Mouse (Mus musculus) hindbrain, embryonic 11.5 days (tissue): ENCODE data around the gene Brsk2. TPM values are rescaled to one million over a fixed set of nuclear protein-coding genes. Genes with fewer than 3 reads are reported as not detected.

Experiments
- ATAC-seq: fragments of 200-750 bp; cut with Nextera tagmentation; 2 replicates; pipeline ENCODE4 v1.8.0; 2017; ENCODE audit warnings: mild to moderate bottlenecking, moderate TSS enrichment, moderate library complexity; ENCODE audit not compliant: low FRiP score
- DNase-seq: peaks from one replicate; pipeline ENCODE4 v3.0.0-alpha.2; 2015; ENCODE audit warnings: low spot score
- H3K27ac ChIP-seq: fragments of 300-500 bp; sonication (generic); 2 replicates; pipeline ENCODE4 v1.5.1; 2014; ENCODE audit warnings: mild to moderate bottlenecking, low read depth, low read length
- H3K27me3 ChIP-seq: fragments of 300-500 bp; sonication (generic); 2 replicates; pipeline ENCODE4 v1.6.1; 2014; ENCODE audit warnings: mild to moderate bottlenecking, low read length, moderate library complexity, mixed read lengths; ENCODE audit not compliant: control insufficient read depth, insufficient read depth
- H3K36me3 ChIP-seq: fragments of 300-500 bp; sonication (generic); 2 replicates; pipeline ENCODE4 v1.6.1; 2014; ENCODE audit warnings: mild to moderate bottlenecking, low read length, moderate library complexity, mixed read lengths; ENCODE audit not compliant: control insufficient read depth, insufficient read depth
- H3K4me1 ChIP-seq: fragments of 300-500 bp; sonication (generic); replicated peaks from 2 replicates; pipeline ENCODE4 v1.6.1; 2014; ENCODE audit warnings: low read length, mixed read lengths; ENCODE audit not compliant: control insufficient read depth, insufficient read depth
- H3K4me2 ChIP-seq: fragments of 300-500 bp; sonication (generic); replicated peaks from 2 replicates; pipeline ENCODE4 v1.6.1; 2014; ENCODE audit warnings: mild to moderate bottlenecking, low read depth, low read length
- H3K4me3 ChIP-seq: fragments of 300-500 bp; sonication (generic); 2 replicates; pipeline ENCODE4 v1.5.1; 2014; ENCODE audit warnings: low read depth, low read length
- H3K9ac ChIP-seq: fragments of 300-500 bp; sonication (generic); 2 replicates; pipeline ENCODE4 v1.6.1; 2014; ENCODE audit warnings: low read depth, low read length
- H3K9me3 ChIP-seq: fragments of 300-500 bp; sonication (generic); 2 replicates; pipeline ENCODE4 v1.6.1; 2016; ENCODE audit warnings: low read length; ENCODE audit not compliant: control insufficient read depth
- WGBS: fragments of 180-500 bp; shearing (Covaris S2); extraction: QIAGEN DNeasy Blood & Tissue Kit; methylation state at CpG from one replicate; pipeline ENCODE4 v1.1.7; 2014; 5-methylcytosine and 5-hydroxymethylcytosine counted together
- polyA plus RNA-seq: library from polyadenylated mRNA; unstranded; fragments of >200 nt; fragmentation: Nextera tagmentation; extraction: Ambion mirVana; gene quantifications from 2 replicates; pipeline ENCODE4 v1.2.1, GENCODE M21; 2014

Brsk2 gene
- polyA plus RNA-seq, 1 experiment from 2014 or later, result 15.6 TPM

DNA sequence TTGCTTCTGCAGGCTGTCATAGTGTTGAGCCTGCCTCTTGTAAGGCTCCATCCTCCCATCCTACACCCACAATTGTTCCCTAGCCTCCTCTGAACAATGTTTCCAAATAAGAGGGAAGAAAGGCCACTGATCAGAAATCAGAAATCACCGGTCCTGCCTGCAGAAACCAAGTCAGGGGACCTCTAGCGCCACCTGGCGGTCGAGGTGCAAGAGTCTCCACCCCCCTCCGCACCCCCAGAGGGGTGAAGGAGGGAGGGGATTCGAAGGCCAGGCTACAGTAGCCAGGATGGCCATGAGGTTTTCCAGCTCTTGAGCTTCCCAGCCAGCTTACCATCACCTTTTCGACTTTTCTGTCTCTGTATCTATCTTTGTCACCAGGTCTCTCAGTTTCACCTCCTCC lies 24.6 kb upstream of the Brsk2 start:
- no peak overlapping the region for H3K4me3 ChIP-seq
- H3K27me3 ChIP-seq, result no peaks in the 10 kb centered on the region
- H3K36me3 ChIP-seq, result no peaks in the 10 kb centered on the region
- H3K27ac ChIP-seq, result no peak overlapping the region
- H3K4me1 ChIP-seq, result no peaks in the 10 kb centered on the region
- H3K9ac ChIP-seq, result no peak overlapping the region
- no peaks in the 10 kb centered on the region for H3K9me3 ChIP-seq
- WGBS, result 11% methylated on average over 7 of the region's 7 CpGs
- peak; percentile 92 for DNase-seq
- ATAC-seq, result peak; percentile 59; the same call in 1 of the 2 replicates
- no peak overlapping the region for H3K4me2 ChIP-seq

DNA sequence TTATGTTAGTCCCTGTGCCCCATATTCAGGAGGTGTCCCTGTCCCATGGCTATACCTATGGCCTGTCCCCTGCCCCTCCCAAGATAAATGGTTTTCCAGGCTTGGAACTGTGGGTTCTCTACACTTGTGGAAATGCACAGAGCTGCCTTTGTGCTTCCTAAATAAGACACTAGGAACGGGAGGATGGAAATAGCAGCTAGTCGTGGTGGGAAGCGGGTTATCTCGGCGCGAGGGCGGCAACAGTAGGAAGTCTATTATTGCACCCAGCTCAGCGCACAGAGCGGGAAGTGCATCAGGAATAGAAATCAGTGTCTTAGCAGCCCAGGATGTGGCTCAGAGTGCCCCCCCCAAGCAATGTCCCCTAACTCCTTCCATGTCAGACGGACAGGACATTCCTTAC lies 20.9 kb upstream of the Brsk2 start:
- no peak overlapping the region for H3K9ac ChIP-seq
- H3K4me3 ChIP-seq, result no peak overlapping the region
- H3K27ac ChIP-seq, result no peak overlapping the region
- H3K36me3 ChIP-seq, result no peaks in the 10 kb centered on the region
- no peak for DNase-seq
- no peaks in the 10 kb centered on the region for H3K9me3 ChIP-seq
- WGBS, result 85% methylated on average over 10 of the region's 10 CpGs
- H3K4me2 ChIP-seq, result no peak overlapping the region
- H3K27me3 ChIP-seq, result no peaks in the 10 kb centered on the region
- H3K4me1 ChIP-seq, result no peaks in the 10 kb centered on the region
- no peak for ATAC-seq

DNA sequence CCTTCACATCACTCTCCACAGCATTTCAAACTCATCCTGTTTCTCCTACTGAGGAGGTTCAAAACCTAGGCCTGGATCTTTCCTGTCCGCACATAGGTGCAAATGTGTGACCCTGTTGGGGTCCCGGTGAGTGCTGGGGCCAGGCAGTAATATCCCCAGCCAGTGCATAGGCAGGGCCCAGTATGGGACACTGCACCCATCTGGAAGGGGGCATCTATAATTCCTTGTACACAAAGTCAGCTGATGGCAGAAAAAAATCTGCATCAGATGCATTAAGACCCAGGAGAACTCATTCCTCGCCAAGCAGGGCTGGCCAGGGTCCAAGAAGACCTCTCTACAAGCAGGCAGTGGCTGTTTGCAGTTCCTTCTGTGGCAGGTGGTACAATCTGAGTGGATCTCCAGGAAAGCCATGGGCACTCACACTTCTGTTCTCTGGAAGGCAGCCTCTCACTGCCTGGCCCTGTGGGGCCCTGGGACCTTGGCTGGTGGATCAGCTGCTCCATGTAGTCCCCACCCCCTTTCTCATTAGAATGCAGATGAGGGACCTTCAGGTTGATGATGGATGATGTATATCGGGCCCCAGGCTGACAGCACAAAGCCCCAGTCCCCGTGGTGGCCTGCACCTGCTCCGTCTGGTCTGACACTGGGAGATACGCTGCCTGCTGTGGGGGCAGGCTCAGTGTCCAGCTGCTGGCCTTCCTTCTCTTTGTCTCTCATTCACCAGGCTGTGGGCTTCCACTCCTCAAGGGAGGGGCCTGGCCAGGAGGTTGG lies 15.2 kb upstream of the Brsk2 start:
- WGBS, result 52% methylated on average over 7 of the region's 7 CpGs
- no peaks in the 10 kb centered on the region for H3K9me3 ChIP-seq
- H3K27ac ChIP-seq, result peak overlapping the region; percentile 91
- H3K4me1 ChIP-seq, result peaks cover 2% of the 10 kb centered on the region; the same call in 1 of the 2 replicates
- H3K4me2 ChIP-seq, result no peak overlapping the region
- 0 out of 2 replicates have a peak overlapping the region, but pooled peaks have one; percentile 2 for H3K9ac ChIP-seq
- ATAC-seq, result peak; percentile 97
- H3K27me3 ChIP-seq, result no peaks in the 10 kb centered on the region
- H3K4me3 ChIP-seq, result no peak overlapping the region
- peak; percentile 76 for DNase-seq
- no peaks in the 10 kb centered on the region for H3K36me3 ChIP-seq

DNA sequence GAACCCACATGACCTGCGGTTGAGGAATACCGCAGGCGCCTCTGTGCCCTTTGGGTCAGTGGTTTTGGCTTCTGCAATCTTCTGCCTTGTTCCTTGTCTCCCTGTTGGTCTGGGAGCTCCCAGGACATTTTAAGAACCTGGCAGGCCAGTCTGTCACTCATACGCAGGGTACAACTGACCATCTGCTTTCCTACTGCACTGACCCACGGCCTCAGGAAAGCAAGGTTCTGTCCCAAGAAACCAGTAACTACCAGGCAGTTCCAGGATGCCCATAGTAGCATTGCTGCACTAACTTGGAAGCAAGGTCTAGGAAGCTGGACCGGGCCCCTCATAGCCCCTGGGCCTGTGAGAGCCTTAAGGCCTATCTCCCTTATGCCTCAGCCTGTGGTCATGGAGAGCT lies 14.6 kb upstream of the Brsk2 start:
- Histone ChIP-seq H3K9me3 (no peaks in the 10 kb centered on the region), H3K27me3 (no peaks in the 10 kb centered on the region), H3K9ac (no peak overlapping the region), H3K4me1 (peaks cover 2% of the 10 kb centered on the region; the same call in 1 of the 2 replicates), H3K36me3 (no peaks in the 10 kb centered on the region), H3K4me3 (no peak overlapping the region), H3K27ac (peak overlapping the region; percentile 91), H3K4me2 (no peak overlapping the region)
- WGBS, result 75% methylated on average over 6 of the region's 6 CpGs
- ATAC-seq, result peak; percentile 11
- peak; percentile 36 for DNase-seq

DNA sequence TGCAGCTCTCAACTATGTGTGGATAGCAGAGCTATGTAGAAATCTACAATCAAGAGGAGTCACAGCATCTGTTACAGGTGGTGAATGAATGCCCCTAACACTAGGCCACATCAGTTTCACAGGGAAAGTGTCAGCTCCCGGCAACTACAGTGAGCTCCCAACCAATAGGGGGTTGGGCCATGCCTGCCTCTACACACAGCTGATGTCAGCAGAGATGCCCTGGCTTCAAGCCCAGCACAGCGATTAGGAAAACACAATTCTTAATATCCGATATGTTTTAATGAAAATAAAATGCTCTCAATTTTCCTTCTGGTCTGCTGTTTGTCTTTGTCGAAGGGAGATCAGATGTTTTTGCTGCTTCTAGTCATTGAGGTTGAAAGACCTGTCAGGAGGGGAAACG lies 6.1 kb upstream of the Brsk2 start:
- ATAC-seq, result no peak
- Histone ChIP-seq H3K4me3 (no peak overlapping the region), H3K4me1 (peaks cover 3% of the 10 kb centered on the region; the same call in 1 of the 2 replicates), H3K9ac (no peak overlapping the region), H3K4me2 (no peak overlapping the region), H3K36me3 (no peaks in the 10 kb centered on the region), H3K9me3 (no peaks in the 10 kb centered on the region), H3K27ac (no peak overlapping the region), H3K27me3 (no peaks in the 10 kb centered on the region; the same call in 1 of the 2 replicates)
- WGBS, result 80% methylated on average over 5 of the region's 5 CpGs
- DNase-seq, result no peak

DNA sequence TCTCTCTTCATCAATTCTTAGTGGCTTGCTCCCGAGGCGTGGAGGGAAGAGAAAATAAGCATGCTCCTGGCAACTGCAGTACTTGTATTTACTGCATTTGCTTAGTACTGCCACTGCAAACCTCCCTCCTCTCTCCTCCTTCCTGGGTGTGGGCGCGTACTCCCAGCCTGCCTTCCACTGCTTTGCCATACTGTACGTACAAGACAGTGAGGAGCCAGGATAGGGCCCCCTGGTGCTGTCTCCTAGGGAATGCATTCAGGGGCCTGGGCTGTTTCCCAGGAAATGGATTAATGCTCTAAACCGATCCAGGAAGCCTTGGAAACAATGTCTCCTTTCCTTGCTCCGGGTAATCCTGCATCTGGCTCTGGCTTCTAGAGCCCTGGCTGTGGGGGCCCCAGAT lies 3.6 kb upstream of the Brsk2 start:
- Histone ChIP-seq H3K27ac (0 out of 2 replicates have a peak overlapping the region, but pooled peaks have one; percentile 37), H3K4me1 (peaks cover 3% of the 10 kb centered on the region), H3K9ac (no peak overlapping the region), H3K36me3 (no peaks in the 10 kb centered on the region), H3K27me3 (no peaks in the 10 kb centered on the region; the same call in 1 of the 2 replicates), H3K9me3 (no peaks in the 10 kb centered on the region), H3K4me2 (no peak overlapping the region), H3K4me3 (no peak overlapping the region)
- WGBS, result 34% methylated on average over 7 of the region's 7 CpGs
- DNase-seq, result peak; percentile 50
- no peak for ATAC-seq

DNA sequence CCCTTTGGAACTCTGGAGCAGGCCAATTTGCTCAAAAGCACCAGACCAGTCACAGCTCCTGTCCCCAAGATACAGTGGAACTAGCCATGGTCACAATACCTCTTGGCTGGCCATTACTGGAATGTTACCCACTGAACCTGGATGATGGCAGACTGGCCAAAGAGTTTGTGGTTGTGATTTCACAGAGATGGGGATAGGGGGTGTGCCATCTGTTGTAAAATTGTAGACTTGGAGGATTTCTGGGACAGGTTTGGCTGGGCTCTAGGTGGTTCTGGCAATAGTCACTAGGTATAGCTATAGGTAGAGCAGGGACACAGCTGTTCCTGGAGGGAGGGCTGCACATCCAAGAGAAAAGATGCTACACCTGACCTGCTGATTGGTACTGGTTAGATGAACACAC lies 2.0 kb upstream of the Brsk2 start:
- Histone ChIP-seq H3K4me1 (peaks cover 7% of the 10 kb centered on the region), H3K36me3 (no peaks in the 10 kb centered on the region), H3K27ac (no peak overlapping the region), H3K4me3 (no peak overlapping the region), H3K4me2 (no peak overlapping the region), H3K9me3 (no peaks in the 10 kb centered on the region), H3K27me3 (no peaks in the 10 kb centered on the region; the same call in 1 of the 2 replicates), H3K9ac (no peak overlapping the region)
- no peak for DNase-seq
- ATAC-seq, result no peak

DNA sequence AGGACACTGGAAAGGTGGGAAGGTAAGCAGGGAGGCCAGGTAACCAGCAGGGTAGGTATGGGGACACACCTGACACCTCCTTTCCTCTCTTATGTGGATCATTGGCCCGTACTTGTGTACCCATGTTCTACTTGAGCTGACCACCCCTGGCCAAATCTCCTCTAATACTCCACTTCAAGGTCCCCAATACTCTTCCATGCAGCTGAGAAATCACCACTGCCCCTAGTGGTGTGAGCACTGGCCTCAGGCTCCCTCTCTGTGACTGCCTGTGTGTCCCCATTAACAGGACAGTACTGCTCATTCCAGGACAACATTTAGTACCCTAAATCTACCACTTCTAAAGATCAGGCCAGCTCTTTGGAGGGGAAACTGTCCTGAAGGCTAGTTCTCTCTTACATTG lies 1.5 kb upstream of the Brsk2 start:
- no peak overlapping the region for H3K9ac ChIP-seq
- no peaks in the 10 kb centered on the region for H3K36me3 ChIP-seq
- WGBS, result 62% methylated on average over 1 of the region's 1 CpGs
- H3K27me3 ChIP-seq, result no peaks in the 10 kb centered on the region; the same call in 1 of the 2 replicates
- no peaks in the 10 kb centered on the region for H3K9me3 ChIP-seq
- H3K4me2 ChIP-seq, result no peak overlapping the region
- H3K4me3 ChIP-seq, result no peak overlapping the region
- ATAC-seq (no peak), DNase-seq (no peak)
- peaks cover 7% of the 10 kb centered on the region for H3K4me1 ChIP-seq
- no peak overlapping the region for H3K27ac ChIP-seq

DNA sequence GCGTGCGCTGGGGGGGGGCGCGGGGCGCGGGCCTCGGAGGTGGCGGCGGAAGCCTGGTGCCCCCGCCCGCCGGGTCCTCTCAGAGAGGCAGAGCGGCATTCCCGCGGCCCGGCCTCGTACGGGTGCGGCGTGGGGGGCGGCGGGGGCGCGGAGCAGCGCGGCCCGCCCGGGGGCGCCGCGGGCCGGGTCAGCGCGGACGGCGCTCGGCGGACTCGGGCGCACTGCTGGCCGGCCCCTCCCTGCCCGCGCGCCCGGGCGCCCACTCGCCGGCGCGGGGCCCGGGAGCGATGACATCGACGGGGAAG lies 200 bp downstream of the Brsk2 start:
- H3K27ac ChIP-seq, result peak overlapping the region; percentile 99
- H3K4me2 ChIP-seq, result peak overlapping the region; percentile 85
- H3K27me3 ChIP-seq, result no peaks in the 10 kb centered on the region; the same call in 1 of the 2 replicates
- no peaks in the 10 kb centered on the region for H3K36me3 ChIP-seq
- under 1% methylated on average over 34 of the region's 54 CpGs for WGBS
- peak overlapping the region; percentile 100 for H3K9ac ChIP-seq
- H3K9me3 ChIP-seq, result no peaks in the 10 kb centered on the region
- DNase-seq (no peak), ATAC-seq (peak; percentile 40)
- H3K4me1 ChIP-seq, result peaks cover 11% of the 10 kb centered on the region
- peak overlapping the region; percentile 91 for H3K4me3 ChIP-seq
